Mouse (Mus musculus) liver, postnatal 0 days (tissue): Measurements from ENCODE around the gene Pdcl3. TPM values are rescaled to one million over a fixed set of nuclear protein-coding genes. Genes with fewer than 3 reads are reported as not detected.
"Not testable (repeated sequence)": the region's sequence is repeated elsewhere in the genome, so short reads cannot be mapped to it uniquely, and the experiment has no call there.

Experiments used
- ATAC-seq: fragments of 200-750 bp; cut with Nextera tagmentation; 2 replicates; pipeline ENCODE4 v1.8.0; 2017; ENCODE audit warnings: mild to moderate bottlenecking, moderate library complexity
- DNase-seq: peaks from one replicate; pipeline ENCODE4 v3.0.0-alpha.2; 2016
- H3K27ac ChIP-seq: fragments of 300-500 bp; sonication (generic); 2 replicates; pipeline ENCODE4 v1.5.1; 2014; ENCODE audit warnings: antibody characterized with exemption, moderate library complexity, mild to moderate bottlenecking, low read depth
- H3K27me3 ChIP-seq: fragments of 300-500 bp; sonication (generic); 2 replicates; pipeline ENCODE4 v1.6.1; 2014; ENCODE audit warnings: low read length, control low read depth, mixed read lengths; ENCODE audit not compliant: insufficient read depth
- H3K36me3 ChIP-seq: fragments of 300-500 bp; sonication (generic); replicated peaks from 2 replicates; pipeline ENCODE4 v1.6.1; 2014; ENCODE audit warnings: mild to moderate bottlenecking, control low read depth, low read length, moderate library complexity, mixed read lengths; ENCODE audit not compliant: insufficient read depth
- H3K4me1 ChIP-seq: fragments of 300-500 bp; sonication (generic); 2 replicates; pipeline ENCODE4 v1.6.1; 2014; ENCODE audit warnings: antibody characterized with exemption, mild to moderate bottlenecking, control low read depth; ENCODE audit not compliant: insufficient read depth
- H3K4me2 ChIP-seq: fragments of 300-500 bp; sonication (generic); 2 replicates; pipeline ENCODE4 v1.6.1; 2014; ENCODE audit warnings: low read depth, mild to moderate bottlenecking, low read length, moderate library complexity, mixed read lengths
- H3K4me3 ChIP-seq: fragments of 300-500 bp; sonication (generic); 2 replicates; pipeline ENCODE4 v1.5.1; 2014; ENCODE audit warnings: low read depth, low read length
- H3K9ac ChIP-seq: fragments of 300-500 bp; sonication (generic); replicated peaks from 2 replicates; pipeline ENCODE4 v1.6.1; 2014; ENCODE audit warnings: mild to moderate bottlenecking, moderate library complexity
- H3K9me3 ChIP-seq: fragments of 300-500 bp; sonication (generic); 2 replicates; pipeline ENCODE4 v1.6.1; 2016; ENCODE audit warnings: mild to moderate bottlenecking, control low read depth, low read length, mixed read lengths
- CTCF ChIP-seq: sonication (generic); IDR thresholded peaks from 2 replicates; pipeline ENCODE4 v1.5.1; 2016; ENCODE audit warnings: antibody characterized with exemption, low read depth
- EP300 ChIP-seq: IDR thresholded peaks from 2 replicates; pipeline ENCODE4 v1.6.1; 2016; ENCODE audit warnings: antibody characterized with exemption, low read depth, mild to moderate bottlenecking
- WGBS: fragments of 180-500 bp; shearing (Covaris S2); extraction: QIAGEN DNeasy Blood & Tissue Kit; methylation state at CpG from one replicate; pipeline ENCODE4 v1.1.7; 2014; ENCODE audit not compliant: insufficient replicate concordance; 5-methylcytosine and 5-hydroxymethylcytosine counted together
- polyA plus RNA-seq: library from polyadenylated mRNA; unstranded; fragments of >200 nt; fragmentation: Nextera tagmentation; extraction: Ambion mirVana; gene quantifications from 2 replicates; pipeline ENCODE4 v1.2.1, GENCODE M21; 2015

The Pdcl3 gene
- polyA plus RNA-seq, 1 experiment from 2014 or later, result 42.8 TPM

- H3K9ac ChIP-seq, result no peak overlapping the region
- H3K4me3 ChIP-seq, result peak overlapping the region; percentile 20; the same call in 1 of the 2 replicates
Observed at GRCm38 (mm10) chr1:39030108-39030507, 44.7 kb downstream of the Pdcl3 start.

GRCm38 (mm10) chr1:39035817-39036216, 50.4 kb downstream of the Pdcl3 start:
- Histone ChIP-seq H3K4me1 (no peaks in the 10 kb centered on the region), H3K36me3 (no peaks in the 10 kb centered on the region), H3K4me2 (no peak overlapping the region), H3K9ac (no peak overlapping the region), H3K9me3 (no peaks in the 10 kb centered on the region), H3K27me3 (no peaks in the 10 kb centered on the region), H3K4me3 (no peak overlapping the region), H3K27ac (no peak overlapping the region)
- DNase-seq, result no peak
- ATAC-seq, result no peak
- TF ChIP-seq EP300, result no peak
- no peak for TF ChIP-seq CTCF
- WGBS, result 80% methylated on average over 9 of the region's 9 CpGs

More at GRCm38 (mm10) chr1:39030108-39030507, 44.7 kb downstream of the Pdcl3 start:
- no peaks in the 10 kb centered on the region for H3K36me3 ChIP-seq
- H3K27me3 ChIP-seq, result 0 out of 2 replicates have a peak, but pooled peaks cover 3% of the 10 kb centered on the region
- peak; percentile 31 for DNase-seq
- H3K9me3 ChIP-seq, result no peaks in the 10 kb centered on the region
- H3K4me1 ChIP-seq, result peaks cover 8% of the 10 kb centered on the region; the same call in 1 of the 2 replicates
- H3K4me2 ChIP-seq, result peak overlapping the region; percentile 58
- 5% methylated on average over 7 of the region's 7 CpGs for WGBS
- no peak for ATAC-seq
- no peak for TF ChIP-seq EP300
- no peak for TF ChIP-seq CTCF
- no peak overlapping the region for H3K27ac ChIP-seq

GRCm38 (mm10) chr1:39042188-39042587, 56.8 kb downstream of the Pdcl3 start:
- Histone ChIP-seq H3K9me3 (no peaks in the 10 kb centered on the region), H3K27me3 (no peaks in the 10 kb centered on the region), H3K4me2 (no peak overlapping the region), H3K4me3 (no peak overlapping the region), H3K9ac (no peak overlapping the region), H3K27ac (no peak overlapping the region), H3K4me1 (no peaks in the 10 kb centered on the region), H3K36me3 (no peaks in the 10 kb centered on the region)
- ATAC-seq (no peak), DNase-seq (no peak)
- WGBS, result 72% methylated on average over 2 of the region's 2 CpGs
- TF ChIP-seq EP300 (no peak), CTCF (no peak)

- not testable (repeated sequence) for H3K27me3 ChIP-seq, H3K9ac ChIP-seq, H3K4me1 ChIP-seq, H3K4me3 ChIP-seq, ATAC-seq, H3K27ac ChIP-seq, DNase-seq, H3K4me2 ChIP-seq, H3K36me3 ChIP-seq
- H3K9me3 ChIP-seq, result peaks cover 11% of the 10 kb centered on the region
- 67% methylated on average over 1 of the region's 1 CpGs for WGBS
Observed at GRCm38 (mm10) chr1:39044442-39044841, 59.0 kb downstream of the Pdcl3 start.

- TF ChIP-seq EP300 (no peak), CTCF (no peak)
- Histone ChIP-seq H3K4me2 (no peak overlapping the region), H3K4me1 (no peaks in the 10 kb centered on the region), H3K27me3 (no peaks in the 10 kb centered on the region), H3K9ac (no peak overlapping the region), H3K36me3 (no peaks in the 10 kb centered on the region), H3K27ac (no peak overlapping the region), H3K4me3 (no peak overlapping the region), H3K9me3 (peaks cover 18% of the 10 kb centered on the region)
- DNase-seq (no peak), ATAC-seq (no peak)
- 45% methylated on average over 7 of the region's 7 CpGs for WGBS
Observed at GRCm38 (mm10) chr1:39046689-39047088, 61.3 kb downstream of the Pdcl3 start.

Other genes starting within 250 kb of the Pdcl3 start
- gene Lonrf2, start 148.9 kb upstream of the Pdcl3 start, polyA plus RNA-seq, result 0.01 TPM in 1 of 2 replicates, not detected in the other
- 0.17 and 0.33 TPM in 2 replicates for gene Chst10, start 87.4 kb upstream of the Pdcl3 start, polyA plus RNA-seq
- not detected in 2 replicates for gene Nms, start 46.5 kb upstream of the Pdcl3 start, polyA plus RNA-seq
- 0.11 and 0.15 TPM in 2 replicates for gene Npas2, start 208.1 kb downstream of the Pdcl3 start, polyA plus RNA-seq